Mouse (Mus musculus) midbrain, embryonic 16.5 days (tissue): ENCODE data around the gene Plpp2. TPM values are rescaled to one million over a fixed set of nuclear protein-coding genes. Genes with fewer than 3 reads are reported as not detected.
A peak's percentile ranks its signal among the peaks of the same experiment; 100 is the strongest.

ENCODE experiments used
- ATAC-seq: fragments of 200-750 bp; cut with Nextera tagmentation; 2 replicates; pipeline ENCODE4 v1.8.0; 2017; ENCODE audit warnings: moderate TSS enrichment
- H3K27ac ChIP-seq: fragments of 300-500 bp; sonication (generic); 2 replicates; pipeline ENCODE4 v1.5.1; 2014; ENCODE audit warnings: mild to moderate bottlenecking, low read length, mixed read lengths
- H3K27me3 ChIP-seq: fragments of 300-500 bp; sonication (generic); 2 replicates; pipeline ENCODE4 v1.6.1; 2014; ENCODE audit warnings: low read depth, low read length, mixed read lengths; ENCODE audit not compliant: control insufficient read depth, insufficient read depth
- H3K36me3 ChIP-seq: fragments of 300-500 bp; sonication (generic); 2 replicates; pipeline ENCODE4 v1.6.1; 2014; ENCODE audit warnings: mild to moderate bottlenecking, low read length, moderate library complexity, mixed read lengths; ENCODE audit not compliant: control insufficient read depth, insufficient read depth
- H3K4me1 ChIP-seq: fragments of 300-500 bp; sonication (generic); 2 replicates; pipeline ENCODE4 v1.6.1; 2014; ENCODE audit warnings: mild to moderate bottlenecking, low read length, mixed read lengths; ENCODE audit not compliant: control insufficient read depth, insufficient read depth
- H3K4me2 ChIP-seq: fragments of 300-500 bp; sonication (generic); 2 replicates; pipeline ENCODE4 v1.6.1; 2014; ENCODE audit warnings: mild to moderate bottlenecking, low read length, mixed read lengths
- H3K4me3 ChIP-seq: fragments of 300-500 bp; sonication (generic); 2 replicates; pipeline ENCODE4 v1.5.1; 2014; ENCODE audit warnings: low read depth, mild to moderate bottlenecking, low read length, moderate library complexity, mixed read lengths
- H3K9ac ChIP-seq: fragments of 300-500 bp; sonication (generic); 2 replicates; pipeline ENCODE4 v1.6.1; 2014; ENCODE audit warnings: low read depth, low read length, mixed read lengths
- H3K9me3 ChIP-seq: fragments of 300-500 bp; sonication (generic); replicated peaks from 2 replicates; pipeline ENCODE4 v1.6.1; 2014; ENCODE audit warnings: mild to moderate bottlenecking, low read length, mixed read lengths; ENCODE audit not compliant: control insufficient read depth, poor library complexity, severe bottlenecking
- WGBS: fragments of 180-500 bp; shearing (Covaris S2); extraction: QIAGEN DNeasy Blood & Tissue Kit; methylation state at CpG from one replicate; pipeline ENCODE4 v1.1.7; 2014; 5-methylcytosine and 5-hydroxymethylcytosine counted together
- polyA plus RNA-seq: library from polyadenylated mRNA; unstranded; fragments of >200 nt; fragmentation: Nextera tagmentation; extraction: Ambion mirVana; gene quantifications from 2 replicates; pipeline ENCODE4 v1.2.1, GENCODE M21; 2015

The Plpp2 gene
- polyA plus RNA-seq = 19.2 and 22.4 TPM in 2 replicates

DNA sequence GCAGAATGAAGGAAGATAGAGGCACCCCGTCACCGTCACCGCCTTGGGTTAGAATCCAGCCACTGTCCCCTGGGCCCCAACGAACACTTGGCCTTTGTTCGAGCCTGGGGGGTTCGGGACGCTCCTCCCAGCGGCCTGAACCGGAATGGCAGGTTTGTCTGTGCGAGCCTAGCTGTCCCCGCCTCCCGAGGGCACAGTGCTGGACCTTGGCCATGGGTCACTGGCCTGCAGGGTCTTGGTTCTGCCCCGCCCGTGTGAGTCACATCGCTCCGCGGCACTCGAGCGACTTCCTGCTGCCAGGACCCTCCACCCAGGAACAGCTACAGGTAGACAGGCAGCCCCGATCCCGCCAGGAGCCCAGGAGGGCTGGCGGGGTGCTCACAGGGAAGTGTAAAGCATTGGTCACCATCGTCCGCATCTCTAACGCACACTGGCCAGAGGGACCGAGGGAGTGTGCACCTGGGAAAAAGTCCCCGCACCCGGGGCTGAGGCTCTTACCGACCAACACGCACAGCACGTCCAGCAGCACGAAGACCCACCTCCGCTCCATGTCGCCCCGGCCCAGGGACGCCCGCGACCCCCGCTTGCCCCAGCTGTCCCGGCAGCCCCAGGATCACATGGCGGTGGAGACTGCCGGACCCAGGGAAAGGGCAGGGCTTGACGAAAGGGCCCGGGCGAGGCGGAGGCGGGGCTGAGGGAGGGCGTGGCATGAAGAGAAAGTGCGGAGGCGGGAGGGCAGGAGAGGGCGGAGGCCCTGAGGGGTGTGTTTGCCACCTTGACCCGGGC, at the start of gene Plpp2:
Gene Plpp2, minus strand, starts transcription at position 671 of the 786 bp plus-strand sequence.
- Histone ChIP-seq H3K27me3 (no peaks in the 10 kb centered on the region), H3K9me3 (no peaks in the 10 kb centered on the region), H3K9ac (peak within 1 kb of the TSS; percentile 80), H3K27ac (no peak within 1 kb of the TSS), H3K4me3 (peak within 1 kb of the TSS; percentile 64), H3K4me2 (peak within 1 kb of the TSS; percentile 96), H3K4me1 (peaks cover 3% of the 10 kb centered on the region; the same call in 1 of the 2 replicates), H3K36me3 (peaks cover 6% of the 10 kb centered on the region)
- peak; percentile 46 for ATAC-seq
- WGBS = under 1% methylated on average over 52 of the region's 52 CpGs

DNA sequence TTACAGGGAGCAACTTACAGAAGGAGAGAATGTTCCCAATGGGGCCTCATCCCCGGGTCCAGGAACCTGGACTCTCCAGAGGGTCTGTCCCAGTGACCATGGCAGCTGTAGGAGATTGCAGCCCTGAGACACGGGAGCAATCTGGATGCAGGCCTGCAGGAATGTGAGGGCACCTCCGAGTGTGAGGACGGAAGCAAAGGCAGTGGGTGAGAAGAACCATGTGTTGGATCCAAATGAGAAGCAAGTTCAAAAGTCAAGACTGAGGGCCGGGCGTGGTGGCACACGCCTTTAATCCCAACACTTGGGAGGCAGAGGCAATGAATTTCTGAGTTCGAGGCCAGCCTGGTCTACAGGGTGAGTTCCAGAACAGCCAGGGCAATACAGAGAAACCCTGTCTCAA, 47.9 kb upstream of the Plpp2 start:
- no peak for ATAC-seq
- no peaks in the 10 kb centered on the region for H3K4me1 ChIP-seq
- 92% methylated on average over 8 of the region's 8 CpGs for WGBS
- H3K27me3 ChIP-seq = no peaks in the 10 kb centered on the region
- H3K4me3 ChIP-seq = no peak overlapping the region
- no peak overlapping the region for H3K4me2 ChIP-seq
- no peak overlapping the region for H3K9ac ChIP-seq
- no peaks in the 10 kb centered on the region for H3K36me3 ChIP-seq
- H3K9me3 ChIP-seq = no peaks in the 10 kb centered on the region
- no peak overlapping the region for H3K27ac ChIP-seq

DNA sequence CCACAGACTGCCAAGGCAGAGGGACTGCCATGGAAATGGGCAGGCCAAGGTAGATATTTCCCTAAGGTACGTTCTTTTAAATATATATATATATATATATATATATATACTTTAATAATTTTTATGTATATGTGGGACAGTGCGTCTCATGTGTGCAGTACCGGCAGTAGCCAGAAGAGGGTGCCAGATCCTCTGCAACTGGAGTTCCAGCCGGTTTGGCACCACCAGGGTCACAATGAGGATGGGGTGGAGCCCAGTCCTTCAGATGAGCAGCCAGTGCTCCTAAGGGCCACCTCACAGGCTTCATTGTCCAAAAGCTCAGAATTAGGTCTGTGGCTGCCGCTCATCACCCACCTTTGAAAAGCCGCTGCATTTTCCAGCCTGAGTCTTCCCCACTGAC, 47.2 kb upstream of the Plpp2 start:
- H3K27ac ChIP-seq = no peak overlapping the region
- 41% methylated on average over 6 of the region's 6 CpGs for WGBS
- no peaks in the 10 kb centered on the region for H3K27me3 ChIP-seq
- no peaks in the 10 kb centered on the region for H3K9me3 ChIP-seq
- ATAC-seq = no peak
- no peaks in the 10 kb centered on the region for H3K36me3 ChIP-seq
- H3K9ac ChIP-seq = no peak overlapping the region
- H3K4me2 ChIP-seq = no peak overlapping the region
- H3K4me1 ChIP-seq = no peaks in the 10 kb centered on the region
- H3K4me3 ChIP-seq = no peak overlapping the region

DNA sequence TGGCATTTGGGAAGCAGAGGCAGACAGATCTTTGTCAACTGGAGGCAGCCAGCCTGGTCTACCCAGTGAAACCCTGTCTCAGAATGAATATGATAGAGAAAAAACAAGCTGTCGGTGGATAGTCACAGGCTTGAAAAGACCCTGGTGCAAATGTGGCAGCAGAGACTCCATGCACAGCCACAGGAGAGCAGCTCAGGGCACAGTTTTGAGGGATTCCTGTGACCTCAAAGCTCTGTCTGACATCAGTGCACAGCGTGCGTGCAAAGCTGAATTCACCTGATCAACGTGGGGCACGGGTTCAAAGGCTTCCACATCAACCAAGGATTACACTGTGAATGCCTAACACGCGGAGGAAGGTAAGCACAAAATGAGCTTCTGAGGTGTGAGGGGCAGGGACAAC, 46.8 kb upstream of the Plpp2 start:
- Histone ChIP-seq H3K9ac (no peak overlapping the region), H3K4me2 (no peak overlapping the region), H3K36me3 (no peaks in the 10 kb centered on the region), H3K9me3 (no peaks in the 10 kb centered on the region), H3K27ac (no peak overlapping the region), H3K4me3 (no peak overlapping the region), H3K4me1 (no peaks in the 10 kb centered on the region), H3K27me3 (no peaks in the 10 kb centered on the region)
- 58% methylated on average over 7 of the region's 7 CpGs for WGBS
- no peak for ATAC-seq

DNA sequence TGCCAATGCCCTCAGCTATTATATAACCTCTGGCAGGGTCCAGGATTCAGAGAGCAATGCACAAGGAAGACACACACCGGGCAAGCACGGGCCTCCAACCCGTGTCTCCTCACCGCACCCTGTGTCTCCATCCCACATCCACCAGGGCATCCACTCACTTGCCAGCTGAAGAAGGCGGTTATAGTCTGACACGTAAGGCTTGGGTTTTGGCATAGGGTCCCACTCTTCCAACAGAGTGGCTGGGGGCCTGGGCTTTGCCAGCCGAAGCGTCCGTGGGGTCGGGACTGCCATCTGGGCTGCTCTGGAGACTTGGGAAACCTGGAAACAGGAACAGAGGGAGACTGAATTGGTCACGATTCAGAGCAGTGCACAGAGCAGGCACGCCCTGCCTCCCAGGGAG, 46.2 kb upstream of the Plpp2 start:
- ATAC-seq = no peak
- Histone ChIP-seq H3K36me3 (no peaks in the 10 kb centered on the region), H3K4me2 (no peak overlapping the region), H3K4me1 (no peaks in the 10 kb centered on the region), H3K27ac (no peak overlapping the region), H3K4me3 (no peak overlapping the region), H3K27me3 (no peaks in the 10 kb centered on the region), H3K9ac (no peak overlapping the region), H3K9me3 (no peaks in the 10 kb centered on the region)
- WGBS = 73% methylated on average over 12 of the region's 12 CpGs

DNA sequence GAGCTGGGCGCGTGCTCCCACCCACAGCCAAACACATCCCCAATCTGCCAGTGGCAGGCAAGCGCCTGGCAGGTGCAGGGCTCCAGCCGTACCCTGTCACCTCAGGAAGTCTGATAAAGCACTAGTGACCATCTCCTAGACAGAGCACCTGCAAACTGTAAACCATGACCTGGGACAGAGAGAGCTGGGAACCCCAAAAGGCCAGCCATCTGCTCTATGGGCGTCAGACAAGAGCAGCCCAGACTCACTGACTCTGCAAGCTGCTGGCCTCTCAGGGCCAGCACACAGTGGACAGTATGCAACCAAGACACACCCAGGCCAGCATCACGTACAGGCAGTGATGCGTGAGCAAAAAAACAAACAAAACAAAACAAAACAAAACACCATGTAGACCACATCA, 45.3 kb upstream of the Plpp2 start:
- Histone ChIP-seq H3K4me2 (no peak overlapping the region), H3K9me3 (no peaks in the 10 kb centered on the region), H3K4me3 (no peak overlapping the region), H3K27me3 (no peaks in the 10 kb centered on the region), H3K36me3 (no peaks in the 10 kb centered on the region), H3K4me1 (no peaks in the 10 kb centered on the region), H3K9ac (no peak overlapping the region), H3K27ac (no peak overlapping the region)
- WGBS = 79% methylated on average over 7 of the region's 7 CpGs
- no peak for ATAC-seq

DNA sequence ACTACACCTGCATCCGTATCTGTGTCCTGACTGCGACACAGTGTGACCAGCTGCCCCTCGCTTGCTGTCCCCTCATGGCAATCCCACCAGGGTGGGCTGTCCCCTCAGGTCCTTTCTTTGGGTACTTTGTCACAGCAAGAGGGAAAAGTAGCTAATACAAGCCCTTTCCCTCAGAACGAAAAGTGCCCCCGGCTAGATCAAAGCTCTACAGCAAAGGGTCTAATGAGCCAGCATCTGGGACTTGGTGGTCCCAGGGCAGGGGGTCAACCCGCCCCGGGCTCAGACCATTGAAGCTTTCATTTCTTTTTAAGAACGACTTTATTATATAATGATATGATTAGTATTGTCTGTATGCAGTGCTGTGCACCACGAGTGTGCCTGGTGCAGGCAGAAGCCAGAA, 44.7 kb upstream of the Plpp2 start:
- Histone ChIP-seq H3K4me1 (no peaks in the 10 kb centered on the region), H3K9ac (no peak overlapping the region), H3K9me3 (no peaks in the 10 kb centered on the region), H3K27me3 (no peaks in the 10 kb centered on the region), H3K4me3 (no peak overlapping the region), H3K4me2 (no peak overlapping the region), H3K27ac (no peak overlapping the region), H3K36me3 (no peaks in the 10 kb centered on the region)
- 33% methylated on average over 9 of the region's 9 CpGs for WGBS
- no peak for ATAC-seq

DNA sequence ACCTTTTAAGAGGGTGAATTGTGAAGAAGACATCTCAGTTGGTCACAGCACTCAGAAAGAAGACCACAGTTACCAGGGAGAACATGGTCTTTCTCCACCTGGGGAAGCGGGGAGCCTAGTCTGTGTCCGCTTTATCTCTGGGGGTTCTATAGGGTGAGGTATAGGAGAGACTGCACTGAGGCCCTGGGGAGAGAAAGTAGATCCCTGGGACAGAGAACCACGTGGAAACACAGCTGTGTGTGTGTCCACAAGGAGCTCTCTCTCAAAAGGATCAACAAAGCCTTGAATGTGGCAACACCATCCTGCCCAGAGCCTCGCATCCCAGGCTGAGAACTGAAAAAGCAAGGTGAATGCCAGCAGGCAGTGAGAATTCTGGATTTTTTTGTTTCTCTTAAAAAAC, 43.8 kb upstream of the Plpp2 start:
- Histone ChIP-seq H3K27me3 (no peaks in the 10 kb centered on the region), H3K9me3 (no peaks in the 10 kb centered on the region), H3K4me3 (no peak overlapping the region), H3K4me1 (no peaks in the 10 kb centered on the region), H3K9ac (no peak overlapping the region), H3K27ac (no peak overlapping the region), H3K36me3 (no peaks in the 10 kb centered on the region), H3K4me2 (no peak overlapping the region)
- no peak for ATAC-seq
- 68% methylated on average over 4 of the region's 4 CpGs for WGBS

DNA sequence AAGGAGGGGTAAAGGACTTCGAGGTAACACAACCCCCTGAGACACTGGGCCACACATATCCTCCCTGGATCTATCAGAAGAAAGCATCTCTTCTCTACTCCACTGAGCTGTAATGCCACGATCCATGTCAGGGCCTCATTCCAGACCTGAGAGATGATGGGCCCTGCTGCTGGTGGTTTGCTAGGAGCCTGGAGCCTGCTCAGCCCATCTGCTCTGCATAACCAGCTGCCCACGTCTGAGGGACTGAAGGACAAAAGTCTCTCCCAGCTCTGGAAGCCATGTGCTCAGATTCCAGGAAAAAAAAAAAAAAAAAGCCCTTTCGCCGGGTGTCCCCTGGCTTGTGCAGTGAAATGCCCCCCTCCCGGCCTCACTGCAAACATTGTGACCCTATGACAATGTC, 42.2 kb upstream of the Plpp2 start:
- Histone ChIP-seq H3K4me2 (no peak overlapping the region), H3K27me3 (no peaks in the 10 kb centered on the region), H3K4me3 (no peak overlapping the region), H3K4me1 (no peaks in the 10 kb centered on the region), H3K36me3 (no peaks in the 10 kb centered on the region), H3K27ac (no peak overlapping the region), H3K9ac (no peak overlapping the region), H3K9me3 (no peaks in the 10 kb centered on the region)
- 78% methylated on average over 6 of the region's 6 CpGs for WGBS
- ATAC-seq = no peak
